ENCODE assay signal across 14 mouse cellular contexts in genomic region chr5:81224465-81224864, GRCm38 (mm10).
"Had no signal": no experiment of that assay in that cellular context is flagged by ENCODE, and none has a peak within 500 bp of the region (broad histone marks: within the 10 kb centered on the region; RNA-seq: fewer than 3 reads in every experiment).

No protein-coding gene starts in this region.

- H3K9ac ChIP-seq: liver, embryonic 13.5 days; liver, postnatal 0 days; midbrain, embryonic 15.5 days; neural tube, embryonic 13.5 days had no signal

- H3K4me3 ChIP-seq: layer of hippocampus, adult 2 months; liver, embryonic 13.5 days; midbrain, embryonic 15.5 days; neural tube, embryonic 13.5 days had no signal

- H3K27me3 ChIP-seq: liver, embryonic 13.5 days; midbrain, embryonic 15.5 days; neural tube, embryonic 13.5 days had no signal

- H3K4me2 ChIP-seq: liver, embryonic 13.5 days; midbrain, embryonic 11.5 days; midbrain, embryonic 15.5 days; neural tube, embryonic 13.5 days had no signal

- H3K9me3 ChIP-seq: liver, embryonic 13.5 days; midbrain, embryonic 15.5 days; neural tube, embryonic 13.5 days had no signal

- ATAC-seq: liver, postnatal 0 days; midbrain, embryonic 15.5 days had no signal

- DNase-seq: kidney, postnatal 10 days; kidney, postnatal 4 days; left cerebral cortex, postnatal 4 days; liver; liver, embryonic 13.5 days; liver, postnatal 0 days; lung, postnatal 4 days; retina, postnatal 1 day; thymus, postnatal 4 days had no signal

- H3K27ac ChIP-seq: layer of hippocampus, adult 2 months; liver, embryonic 13.5 days; midbrain, embryonic 15.5 days; neural tube, embryonic 13.5 days; stomach, postnatal 0 days had no signal

- H3K36me3 ChIP-seq: liver, embryonic 13.5 days; midbrain, embryonic 15.5 days; neural tube, embryonic 13.5 days had no signal

- H3K4me1 ChIP-seq: liver, embryonic 13.5 days; midbrain, embryonic 15.5 days had no signal
